Mouse (Mus musculus) midbrain, postnatal 0 days (tissue): Measurements from ENCODE around the gene Elovl5. TPM values are rescaled to one million over a fixed set of nuclear protein-coding genes. Genes with fewer than 3 reads are reported as not detected.

Experiments used
- ATAC-seq: fragments of 200-750 bp; cut with Nextera tagmentation; 2 replicates; pipeline ENCODE4 v1.8.0; 2017; ENCODE audit warnings: moderate number of reproducible peaks, mild to moderate bottlenecking, moderate TSS enrichment, moderate library complexity; ENCODE audit not compliant: low FRiP score
- DNase-seq: peaks from one replicate; pipeline ENCODE4 v3.0.0-alpha.2; 2015; ENCODE audit warnings: low spot score
- H3K27ac ChIP-seq: fragments of 300-500 bp; sonication (generic); 2 replicates; pipeline ENCODE4 v1.5.1; 2014; ENCODE audit warnings: low read depth, mild to moderate bottlenecking, low read length, mixed read lengths
- H3K27me3 ChIP-seq: fragments of 300-500 bp; sonication (generic); 2 replicates; pipeline ENCODE4 v1.6.1; 2014; ENCODE audit warnings: low read length, control low read depth, mixed read lengths; ENCODE audit not compliant: insufficient read depth
- H3K36me3 ChIP-seq: fragments of 300-500 bp; sonication (generic); 2 replicates; pipeline ENCODE4 v1.6.1; 2014; ENCODE audit warnings: low read length, control low read depth, mixed read lengths; ENCODE audit not compliant: insufficient read depth
- H3K4me1 ChIP-seq: fragments of 300-500 bp; sonication (generic); 2 replicates; pipeline ENCODE4 v1.6.1; 2014; ENCODE audit warnings: mild to moderate bottlenecking, control low read depth, antibody characterized with exemption, low read length, mixed read lengths; ENCODE audit not compliant: insufficient read depth
- H3K4me2 ChIP-seq: fragments of 300-500 bp; sonication (generic); 2 replicates; pipeline ENCODE4 v1.6.1; 2014; ENCODE audit warnings: low read depth, mild to moderate bottlenecking, low read length, mixed read lengths; ENCODE audit not compliant: poor library complexity, severe bottlenecking
- H3K4me3 ChIP-seq: fragments of 300-500 bp; sonication (generic); 2 replicates; pipeline ENCODE4 v1.5.1; 2014; ENCODE audit warnings: low read depth, mild to moderate bottlenecking, low read length, moderate library complexity
- H3K9ac ChIP-seq: fragments of 300-500 bp; sonication (generic); replicated peaks from 2 replicates; pipeline ENCODE4 v1.6.1; 2014; ENCODE audit warnings: mild to moderate bottlenecking, low read length, moderate library complexity, mixed read lengths; ENCODE audit not compliant: poor library complexity, severe bottlenecking
- H3K9me3 ChIP-seq: fragments of 300-500 bp; sonication (generic); 2 replicates; pipeline ENCODE4 v1.6.1; 2016; ENCODE audit warnings: low read length, control low read depth
- CTCF ChIP-seq: IDR thresholded peaks from 2 replicates; pipeline ENCODE4 v1.5.1; 2016; ENCODE audit warnings: antibody characterized with exemption, mild to moderate bottlenecking
- WGBS: fragments of 180-500 bp; shearing (Covaris S2); extraction: QIAGEN DNeasy Blood & Tissue Kit; methylation state at CpG from one replicate; pipeline ENCODE4 v1.1.7; 2014; 5-methylcytosine and 5-hydroxymethylcytosine counted together
- polyA plus RNA-seq: library from polyadenylated mRNA; unstranded; fragments of >200 nt; fragmentation: Nextera tagmentation; extraction: Ambion mirVana; gene quantifications from 2 replicates; pipeline ENCODE4 v1.2.1, GENCODE M21; 2015
- total RNA-seq: library from RNA; depleted of rRNA; stranded (reverse); fragments of >200 nt; gene quantifications from 2 replicates; pipeline ENCODE4 v1.2.3, GENCODE M21; 2014

Gene Elovl5
- total and polyA plus RNA-seq, 2 experiments from 2014 or later: 58.4 to 80.0 TPM

DNA sequence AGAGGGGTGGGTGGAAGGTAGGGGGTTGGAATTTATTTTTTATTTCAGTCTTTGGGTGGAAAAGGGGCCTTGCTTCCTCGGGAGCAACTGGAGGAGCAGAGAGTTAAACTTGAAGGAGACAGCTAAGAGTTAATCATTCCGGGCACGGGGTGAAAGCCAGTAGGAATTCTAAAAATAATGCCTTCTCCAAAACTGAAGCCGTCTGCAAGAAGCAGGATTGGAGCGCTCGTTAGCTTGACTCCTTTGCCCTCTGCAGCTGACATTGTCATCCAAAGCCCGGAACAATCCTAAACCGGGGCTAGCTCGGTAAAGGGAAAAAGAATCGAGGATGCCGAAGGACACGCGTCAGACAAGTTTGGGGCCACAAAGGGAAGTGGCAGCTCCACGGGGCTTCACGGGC lies 99.1 kb downstream of the Elovl5 start:
- H3K4me1 ChIP-seq: no peaks in the 10 kb centered on the region
- 39% methylated on average over 15 of the region's 15 CpGs for WGBS
- no peaks in the 10 kb centered on the region for H3K36me3 ChIP-seq
- DNase-seq (no peak), ATAC-seq (no peak)
- H3K9me3 ChIP-seq: no peaks in the 10 kb centered on the region
- peak overlapping the region; percentile 12; the same call in 1 of the 2 replicates for H3K4me3 ChIP-seq
- H3K27ac ChIP-seq: no peak overlapping the region
- H3K4me2 ChIP-seq: peak overlapping the region; percentile 27
- no peaks in the 10 kb centered on the region for H3K27me3 ChIP-seq
- H3K9ac ChIP-seq: peak overlapping the region; percentile 9; the same call in 1 of the 2 replicates
- no peak for TF ChIP-seq CTCF

DNA sequence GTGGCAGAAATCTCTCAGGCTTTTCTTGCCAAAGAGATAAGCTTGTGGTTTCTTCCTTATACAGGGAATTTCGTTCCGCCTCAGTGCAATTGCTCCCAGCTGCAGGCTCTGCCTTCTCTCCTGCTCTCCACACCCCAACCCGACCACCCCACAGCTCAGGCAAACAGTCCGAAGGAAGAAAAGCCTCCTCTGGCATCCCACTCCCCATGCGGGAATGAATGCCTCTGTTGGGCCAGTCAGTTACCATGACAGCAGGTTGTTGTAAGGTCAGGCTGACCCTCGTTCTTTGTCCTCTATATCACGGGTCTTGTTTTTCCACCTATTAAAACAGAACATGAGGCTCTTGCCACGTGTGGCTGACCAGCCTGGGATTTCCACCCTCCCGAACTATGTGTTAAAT lies 104.1 kb downstream of the Elovl5 start:
- ATAC-seq (peak; percentile 52), DNase-seq (peak; percentile 40)
- Histone ChIP-seq H3K36me3 (no peaks in the 10 kb centered on the region), H3K27ac (no peak overlapping the region), H3K4me2 (no peak overlapping the region), H3K9ac (no peak overlapping the region), H3K27me3 (no peaks in the 10 kb centered on the region), H3K4me1 (no peaks in the 10 kb centered on the region), H3K4me3 (no peak overlapping the region), H3K9me3 (no peaks in the 10 kb centered on the region)
- TF ChIP-seq CTCF: no peak
- 12% methylated on average over 9 of the region's 9 CpGs for WGBS

DNA sequence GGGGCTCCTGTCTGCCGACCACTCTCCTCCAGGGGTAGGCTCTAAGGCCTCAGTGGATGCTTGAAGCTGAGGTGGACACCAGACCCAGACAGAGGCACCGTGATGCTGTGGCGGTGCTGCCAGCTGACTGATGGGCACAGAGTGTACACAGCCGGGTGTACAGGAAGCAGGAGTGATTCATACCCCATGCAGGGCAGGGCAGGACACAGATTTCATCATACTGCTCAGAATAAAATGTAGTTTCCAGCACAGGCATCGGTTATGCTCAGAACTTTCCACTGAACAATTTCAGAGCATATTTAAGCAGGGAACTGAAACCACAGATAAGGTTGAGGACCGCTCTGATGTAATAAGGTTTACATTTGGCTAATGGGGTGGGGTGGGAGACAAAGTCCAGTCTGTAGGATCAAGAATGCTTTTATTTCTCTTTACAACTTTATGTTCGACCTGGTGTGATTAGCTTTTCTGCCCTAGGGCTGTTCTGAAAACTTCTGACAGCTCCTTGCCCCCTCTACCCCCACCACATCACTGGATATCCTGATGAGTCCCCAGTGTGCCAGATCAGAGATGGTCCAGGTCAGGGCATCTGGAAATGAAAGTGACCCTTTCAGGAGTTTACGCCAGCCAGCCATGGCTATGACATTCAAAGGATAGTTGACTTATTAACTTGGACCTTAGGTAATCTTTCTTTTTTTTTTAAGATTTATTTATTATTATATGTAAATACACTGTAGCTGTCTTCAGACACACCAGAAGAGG lies 105.2 kb downstream of the Elovl5 start:
- ATAC-seq (no peak), DNase-seq (no peak)
- no peaks in the 10 kb centered on the region for H3K4me1 ChIP-seq
- no peak overlapping the region for H3K27ac ChIP-seq
- TF ChIP-seq CTCF: no peak
- no peak overlapping the region for H3K4me3 ChIP-seq
- WGBS: 83% methylated on average over 8 of the region's 8 CpGs
- no peaks in the 10 kb centered on the region for H3K9me3 ChIP-seq
- H3K9ac ChIP-seq: no peak overlapping the region
- no peak overlapping the region for H3K4me2 ChIP-seq
- H3K36me3 ChIP-seq: no peaks in the 10 kb centered on the region
- H3K27me3 ChIP-seq: no peaks in the 10 kb centered on the region

DNA sequence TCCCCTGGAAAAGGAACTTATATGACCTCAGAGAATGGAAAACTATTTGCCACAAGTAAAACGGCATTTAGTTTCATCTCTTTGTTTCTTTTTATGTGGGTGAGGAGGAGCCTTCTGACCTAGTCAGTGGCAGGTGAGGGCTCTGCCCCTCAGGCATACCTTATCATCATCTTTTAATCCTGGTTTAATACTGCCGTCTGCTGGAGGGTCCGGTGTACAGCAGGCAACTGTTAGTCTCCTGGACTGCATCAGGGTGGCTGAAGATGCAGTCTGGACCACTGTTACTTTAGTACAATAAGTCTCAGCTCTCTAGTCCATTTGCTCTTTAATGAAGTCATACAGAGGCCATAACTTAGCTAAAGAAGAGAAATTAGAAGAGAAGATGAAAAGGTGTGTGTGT lies 107.7 kb downstream of the Elovl5 start:
- Histone ChIP-seq H3K36me3 (no peaks in the 10 kb centered on the region), H3K9me3 (no peaks in the 10 kb centered on the region), H3K4me1 (no peaks in the 10 kb centered on the region), H3K27ac (no peak overlapping the region), H3K4me3 (no peak overlapping the region), H3K4me2 (no peak overlapping the region), H3K27me3 (no peaks in the 10 kb centered on the region), H3K9ac (no peak overlapping the region)
- DNase-seq (peak; percentile 71), ATAC-seq (peak; percentile 66; the same call in 1 of the 2 replicates)
- 14% methylated on average over 3 of the region's 3 CpGs for WGBS
- TF ChIP-seq CTCF: peak; percentile 95

DNA sequence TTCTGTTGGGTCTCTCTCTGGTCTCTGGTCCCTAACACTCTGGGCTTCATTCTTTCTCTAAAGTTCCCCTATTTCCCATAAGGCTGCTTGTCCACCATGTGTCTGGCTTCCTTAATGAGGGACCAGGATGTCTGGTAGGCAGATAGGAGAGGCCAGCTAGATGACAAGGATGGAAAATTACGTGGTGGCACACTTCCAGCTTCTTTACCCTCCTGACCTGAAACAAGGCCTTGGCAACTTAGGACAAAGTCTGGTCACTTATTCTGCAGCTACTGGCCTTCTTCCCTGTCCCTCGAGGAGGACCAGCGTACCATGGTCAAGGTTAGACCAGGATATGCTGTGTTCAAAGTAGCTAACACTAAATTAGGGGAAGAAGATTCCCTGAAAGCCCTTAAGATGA lies 109.9 kb downstream of the Elovl5 start:
- H3K4me1 ChIP-seq: no peaks in the 10 kb centered on the region
- ATAC-seq (no peak), DNase-seq (no peak)
- no peak overlapping the region for H3K9ac ChIP-seq
- H3K4me3 ChIP-seq: no peak overlapping the region
- 88% methylated on average over 3 of the region's 3 CpGs for WGBS
- TF ChIP-seq CTCF: no peak
- no peaks in the 10 kb centered on the region for H3K9me3 ChIP-seq
- H3K4me2 ChIP-seq: no peak overlapping the region
- no peaks in the 10 kb centered on the region for H3K36me3 ChIP-seq
- no peak overlapping the region for H3K27ac ChIP-seq
- H3K27me3 ChIP-seq: no peaks in the 10 kb centered on the region

DNA sequence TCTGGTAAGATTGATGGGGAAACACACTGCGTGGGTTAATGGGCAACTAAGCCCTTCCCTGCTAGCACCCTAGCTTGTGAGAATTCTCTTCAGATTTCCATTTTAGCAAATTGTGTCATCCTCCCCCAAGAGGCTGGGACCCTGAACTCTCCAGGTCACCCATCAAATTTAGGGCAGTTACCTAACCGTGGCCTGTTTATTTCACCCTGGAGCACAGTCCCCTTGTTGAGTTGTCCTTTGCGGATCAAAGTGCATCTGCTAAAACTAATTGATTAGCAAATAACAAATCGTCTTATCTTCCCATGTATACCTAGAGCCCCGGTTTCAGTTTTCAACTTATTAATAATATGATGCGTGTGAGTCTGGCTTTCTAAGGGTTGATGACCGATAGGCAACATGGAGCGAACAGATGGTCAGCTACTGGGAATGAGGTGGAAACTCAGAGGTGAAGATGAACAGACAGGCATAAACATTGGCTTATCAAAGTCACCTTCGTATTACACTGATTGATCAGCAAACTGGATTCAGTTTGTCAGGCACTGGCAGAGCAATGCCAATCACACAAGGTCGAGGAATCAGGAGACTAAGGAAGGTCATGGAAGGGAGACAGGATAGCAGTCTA lies 113.8 kb downstream of the Elovl5 start:
- 89% methylated on average over 10 of the region's 10 CpGs for WGBS

More for the DNA sequence above, 113.8 kb downstream of the Elovl5 start:
- Histone ChIP-seq H3K36me3 (no peaks in the 10 kb centered on the region), H3K4me3 (no peak overlapping the region), H3K4me1 (no peaks in the 10 kb centered on the region), H3K9ac (no peak overlapping the region), H3K27ac (no peak overlapping the region), H3K4me2 (no peak overlapping the region), H3K27me3 (no peaks in the 10 kb centered on the region), H3K9me3 (no peaks in the 10 kb centered on the region)
- no peak for ATAC-seq
- no peak for TF ChIP-seq CTCF
- no peak for DNase-seq
